Mouse (Mus musculus): ENCODE measurements around the gene Mfap2.

The Mfap2 gene

GRCm38 (mm10) chr4:141010118-141010517, at the start of gene Mfap2:
Gene Mfap2 (plus strand): TSS chr4:141010418.
- DNase-seq (ENCODE audit: low read depth, low spot score): no peak

DNA sequence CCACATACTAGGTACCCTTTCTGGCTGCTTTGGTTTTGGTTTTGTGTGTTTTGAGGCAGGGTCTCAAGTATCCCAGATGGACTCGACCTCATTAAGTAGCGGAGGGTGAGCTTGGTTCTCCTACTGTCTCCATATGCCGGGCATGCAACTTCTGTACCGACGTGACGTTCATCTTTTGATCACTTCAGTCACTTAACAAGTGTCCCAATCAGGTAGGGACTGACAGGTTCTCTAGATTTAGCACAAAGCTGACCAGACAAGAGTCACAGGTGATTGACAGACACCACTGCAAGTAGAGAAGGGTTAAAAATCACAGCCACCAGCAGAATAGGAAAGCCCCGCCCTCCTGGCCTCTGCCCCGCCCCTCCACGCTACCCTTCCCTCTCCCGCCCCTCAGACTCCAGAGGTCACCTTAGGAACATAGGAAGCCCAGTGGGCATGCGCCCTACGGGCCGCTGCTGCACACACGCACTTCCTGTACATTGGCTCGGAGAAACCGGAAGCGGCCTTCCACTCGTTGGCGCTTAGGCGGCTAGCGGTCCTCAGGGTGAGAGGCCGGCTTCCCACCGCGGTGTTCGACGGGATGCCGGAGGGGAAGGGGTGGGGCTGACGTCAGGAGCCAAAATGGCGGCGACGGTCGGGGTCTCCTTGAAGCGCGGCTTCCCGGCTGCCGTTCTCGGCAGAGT, 49.3 kb upstream of the Mfap2 start, which contains the start of gene Sdhb:
Gene Sdhb (plus strand): TSS at position 423 of the 686 bp plus-strand sequence.
- DNase-seq (ENCODE audit: low read depth, low spot score): peak; percentile 97

GRCm38 (mm10) chr4:140961467-140962206, 48.6 kb upstream of the Mfap2 start:
- DNase-seq (ENCODE audit: low read depth, low spot score): no peak

- DNase-seq (ENCODE audit: low read depth, low spot score): no peak
Observed at GRCm38 (mm10) chr4:140962207-140962909, 47.9 kb upstream of the Mfap2 start.

- DNase-seq (ENCODE audit: low read depth, low spot score): no peak
Observed at GRCm38 (mm10) chr4:140962950-140963349, 47.3 kb upstream of the Mfap2 start.

GRCm38 (mm10) chr4:140963941-140964597, 46.1 kb upstream of the Mfap2 start:
- DNase-seq (ENCODE audit: low read depth, low spot score): no peak

GRCm38 (mm10) chr4:140964620-140965019, 45.6 kb upstream of the Mfap2 start:
- DNase-seq (ENCODE audit: low read depth, low spot score): peak; percentile 65

DNA sequence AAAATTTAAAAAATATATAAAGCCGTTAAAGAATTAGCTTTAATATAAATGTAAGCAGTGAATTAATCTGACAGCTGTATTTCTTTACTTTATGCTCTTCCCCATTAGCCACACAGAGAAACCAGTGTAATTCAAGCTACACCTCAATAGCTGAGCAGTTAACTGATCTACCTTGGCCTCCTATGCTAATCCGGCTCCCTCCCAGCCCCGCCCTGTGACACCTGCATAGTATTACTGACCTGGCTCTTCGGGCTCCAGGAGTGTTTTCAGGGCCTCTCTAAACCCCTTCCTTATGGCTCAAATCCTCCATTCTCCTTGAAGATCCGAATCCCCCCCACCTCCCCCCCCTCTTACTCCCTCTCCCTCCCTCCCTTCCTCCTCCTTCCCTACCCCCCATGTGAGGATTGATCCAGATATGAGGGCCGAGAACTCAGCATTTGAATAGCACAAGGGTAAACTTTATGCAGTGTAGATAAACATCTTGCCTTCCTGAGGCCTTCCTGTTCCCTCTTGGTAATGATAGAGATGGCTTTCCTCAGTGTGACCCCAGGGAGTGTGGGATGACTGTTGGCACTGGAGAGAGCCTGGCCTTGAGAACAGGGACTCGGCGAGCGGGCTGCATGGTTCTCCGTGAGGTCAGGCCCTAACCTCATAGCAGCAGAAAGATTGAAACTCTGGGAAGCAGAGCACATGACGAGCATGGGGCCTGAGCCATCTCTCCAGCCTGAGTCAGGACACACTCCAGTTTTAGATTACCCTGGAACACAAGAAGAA, 42.6 kb upstream of the Mfap2 start:
- DNase-seq (ENCODE audit: low read depth, low spot score): no peak

GRCm38 (mm10) chr4:140971691-140972090, 38.5 kb upstream of the Mfap2 start:
- no peak for DNase-seq (ENCODE audit: low read depth, low spot score)

GRCm38 (mm10) chr4:140974408-140974807, 35.8 kb upstream of the Mfap2 start:
- DNase-seq (ENCODE audit: low read depth, low spot score): no peak

- no peak for DNase-seq (ENCODE audit: low read depth, low spot score)
Observed at GRCm38 (mm10) chr4:140975356-140975755, 34.9 kb upstream of the Mfap2 start.

- no peak for DNase-seq (ENCODE audit: low read depth, low spot score)
Observed at GRCm38 (mm10) chr4:140977278-140977677, 32.9 kb upstream of the Mfap2 start.

GRCm38 (mm10) chr4:140977886-140978692, 32.1 kb upstream of the Mfap2 start:
- DNase-seq (ENCODE audit: low read depth, low spot score): no peak

- no peak for DNase-seq (ENCODE audit: low read depth, low spot score)
Observed at GRCm38 (mm10) chr4:140981605-140982004, 28.6 kb upstream of the Mfap2 start.

GRCm38 (mm10) chr4:140982808-140983207, 27.4 kb upstream of the Mfap2 start:
- no peak for DNase-seq (ENCODE audit: low read depth, low spot score)

- no peak for DNase-seq (ENCODE audit: low read depth, low spot score)
Observed at GRCm38 (mm10) chr4:140983442-140983841, 26.8 kb upstream of the Mfap2 start.

GRCm38 (mm10) chr4:140984544-140984943, 25.7 kb upstream of the Mfap2 start:
- no peak for DNase-seq (ENCODE audit: low read depth, low spot score)

GRCm38 (mm10) chr4:140986024-140986710, 24.1 kb upstream of the Mfap2 start:
- no peak for DNase-seq (ENCODE audit: low read depth, low spot score)

DNA sequence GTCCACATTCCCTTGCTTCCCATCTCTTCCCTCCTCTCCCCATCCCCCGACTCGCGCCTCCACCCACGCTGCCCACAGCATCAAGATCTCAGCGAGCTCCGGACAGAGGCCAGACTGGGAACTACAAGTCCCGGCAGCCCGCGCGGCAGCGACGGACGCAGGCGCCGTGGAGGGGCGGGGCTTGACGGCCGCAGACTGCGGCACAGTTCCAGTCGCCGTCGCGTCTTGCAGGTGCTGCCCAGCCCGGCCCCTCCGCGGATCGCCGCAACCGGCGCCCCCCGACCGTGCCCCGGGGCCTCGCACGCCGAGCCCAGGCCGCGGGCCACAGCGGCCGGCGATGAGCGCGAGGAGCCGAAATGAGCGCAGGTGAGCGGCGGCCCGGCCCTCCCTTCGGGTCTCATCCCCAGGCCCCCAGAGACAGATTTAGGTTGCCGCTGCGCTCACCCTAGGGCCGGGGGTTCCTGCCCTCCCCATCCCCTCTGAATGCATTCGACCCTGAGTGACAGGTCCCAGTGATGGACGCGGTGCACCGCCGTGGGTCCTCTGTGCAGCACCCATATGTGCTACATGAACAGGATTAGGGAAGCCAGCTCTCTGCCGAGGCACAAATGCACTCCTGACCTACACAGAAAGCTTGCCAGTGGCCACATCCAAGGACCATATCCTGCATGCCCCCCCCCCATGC, 23.4 kb upstream of the Mfap2 start, which contains the start of gene Atp13a2:
Gene Atp13a2 (plus strand): TSS at position 163 of the 685 bp plus-strand sequence.
- peak; percentile 74 for DNase-seq (ENCODE audit: low read depth, low spot score)

Data from retina, postnatal 7 days (tissue).